Mouse (Mus musculus): ENCODE measurements around the gene Ifi27. TPM values are rescaled to one million over a fixed set of nuclear protein-coding genes. Genes with fewer than 3 reads are reported as not detected.
A peak's percentile ranks its signal among the peaks of the same experiment; 100 is the strongest.

Ifi27 gene
- polyA plus RNA-seq, 1 experiment: 118 TPM

DNA sequence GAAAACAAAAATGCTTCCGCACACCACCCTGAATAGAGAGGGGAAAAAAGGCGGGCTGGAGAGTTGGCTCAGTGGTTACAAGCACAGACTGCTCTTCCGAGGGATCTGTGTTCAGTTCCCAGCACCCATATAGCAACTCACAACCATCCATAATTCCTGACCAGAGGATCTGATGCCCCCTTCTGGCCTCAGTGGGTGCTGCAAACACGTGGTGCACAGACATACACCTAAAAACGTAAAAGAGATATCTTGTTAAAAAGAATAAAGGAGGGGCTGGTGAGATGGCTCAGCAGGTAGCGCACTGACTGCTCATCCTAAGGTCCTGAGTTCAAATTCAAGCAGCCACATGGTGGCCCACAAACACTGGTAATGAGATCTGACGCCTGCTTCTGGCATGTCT is 7.3 kb upstream of the Ifi27 start:
- Histone ChIP-seq H3K79me2 (ENCODE audit: control insufficient read depth, insufficient read depth) (peaks cover 38% of the 10 kb centered on the region), H3K4me3 (no peak overlapping the region), H3ac (ENCODE audit: control insufficient read depth, insufficient read length) (no peak overlapping the region), H3K4me2 (ENCODE audit: low read depth) (no peak overlapping the region), H3K36me3 (ENCODE audit: control insufficient read depth, insufficient read depth) (peaks cover 9% of the 10 kb centered on the region), H3K27me3 (ENCODE audit: control insufficient read depth, insufficient read depth, insufficient read length) (no peaks in the 10 kb centered on the region)
- no peak for TF ChIP-seq TCF12 (IDR thresholded peaks at IDR 0.05; ENCODE audit: insufficient read depth, poor library complexity, severe bottlenecking)
- no peak for TF ChIP-seq POLR2AphosphoS2 (IDR thresholded peaks at IDR 0.05; ENCODE audit: insufficient read length, low read depth)
- TF ChIP-seq SRF (IDR thresholded peaks at IDR 0.05; ENCODE audit: control insufficient read depth, insufficient read length, low read depth): no peak
- no peak for TF ChIP-seq REST (IDR thresholded peaks at IDR 0.05; ENCODE audit: insufficient read depth, insufficient read length)
- no peak for TF ChIP-seq MYOG (IDR thresholded peaks at IDR 0.05; ENCODE audit: control insufficient read depth in 1 of 3, insufficient read depth in 1 of 3, insufficient read length in 2 of 3, low read depth in 2 of 3)
- TF ChIP-seq E2F4 (IDR thresholded peaks at IDR 0.05; ENCODE audit: insufficient read depth): no peak
- no peak for TF ChIP-seq MYOD1 (IDR thresholded peaks at IDR 0.05; ENCODE audit: control insufficient read depth in 1 of 3, insufficient read length in 2 of 3, low read depth in 2 of 3)
- TF ChIP-seq USF1 (IDR thresholded peaks at IDR 0.05; ENCODE audit: low read depth): no peak
- TF ChIP-seq CEBPB (IDR thresholded peaks at IDR 0.05; ENCODE audit: insufficient read depth, poor library complexity, severe bottlenecking): no peak
- no peak for TF ChIP-seq POLR2A (IDR thresholded peaks at IDR 0.05; ENCODE audit: insufficient read length, low read depth)
- TF ChIP-seq MAX (IDR thresholded peaks at IDR 0.05; ENCODE audit: low read depth): no peak
- no peak for TF ChIP-seq TCF3 (IDR thresholded peaks at IDR 0.05; ENCODE audit: insufficient read length, low read depth)

DNA sequence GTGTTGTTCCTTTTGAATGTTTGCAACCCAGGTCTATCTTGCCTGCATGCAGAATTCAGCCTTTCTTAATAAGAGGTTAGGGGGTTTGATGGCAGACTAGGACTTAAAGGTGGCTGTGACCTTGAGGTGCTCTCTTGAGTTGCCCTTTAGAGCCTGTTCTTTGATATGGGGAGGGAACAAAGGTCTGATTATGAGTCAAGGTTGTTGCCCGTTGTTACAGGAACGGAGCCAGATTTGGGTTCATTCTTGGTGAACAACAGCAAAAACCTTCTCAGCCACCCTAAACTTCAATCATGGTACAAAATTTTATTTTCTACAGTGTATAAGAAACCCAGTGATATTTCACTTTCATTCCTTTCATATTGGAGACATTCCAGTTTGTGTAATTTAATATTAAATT is 581 bp upstream of the Ifi27 start:
- TF ChIP-seq SRF (IDR thresholded peaks at IDR 0.05; ENCODE audit: control insufficient read depth, insufficient read length, low read depth) (no peak), CEBPB (IDR thresholded peaks at IDR 0.05; ENCODE audit: insufficient read depth, poor library complexity, severe bottlenecking) (no peak), MYOD1 (IDR thresholded peaks at IDR 0.05; ENCODE audit: control insufficient read depth in 1 of 3, insufficient read length in 2 of 3, low read depth in 2 of 3) (no peak), POLR2A (IDR thresholded peaks at IDR 0.05; ENCODE audit: insufficient read length, low read depth) (no peak), MAX (IDR thresholded peaks at IDR 0.05; ENCODE audit: low read depth) (no peak), REST (IDR thresholded peaks at IDR 0.05; ENCODE audit: insufficient read depth, insufficient read length) (no peak), POLR2AphosphoS2 (IDR thresholded peaks at IDR 0.05; ENCODE audit: insufficient read length, low read depth) (no peak), TCF12 (IDR thresholded peaks at IDR 0.05; ENCODE audit: insufficient read depth, poor library complexity, severe bottlenecking) (no peak), E2F4 (IDR thresholded peaks at IDR 0.05; ENCODE audit: insufficient read depth) (no peak), MYOG (IDR thresholded peaks at IDR 0.05; ENCODE audit: control insufficient read depth in 1 of 3, insufficient read depth in 1 of 3, insufficient read length in 2 of 3, low read depth in 2 of 3) (no peak), TCF3 (IDR thresholded peaks at IDR 0.05; ENCODE audit: insufficient read length, low read depth) (no peak), USF1 (IDR thresholded peaks at IDR 0.05; ENCODE audit: low read depth) (no peak)
- H3K27me3 ChIP-seq (ENCODE audit: control insufficient read depth, insufficient read depth, insufficient read length): no peaks in the 10 kb centered on the region
- peak overlapping the region; percentile 32 for H3K4me3 ChIP-seq

DNA sequence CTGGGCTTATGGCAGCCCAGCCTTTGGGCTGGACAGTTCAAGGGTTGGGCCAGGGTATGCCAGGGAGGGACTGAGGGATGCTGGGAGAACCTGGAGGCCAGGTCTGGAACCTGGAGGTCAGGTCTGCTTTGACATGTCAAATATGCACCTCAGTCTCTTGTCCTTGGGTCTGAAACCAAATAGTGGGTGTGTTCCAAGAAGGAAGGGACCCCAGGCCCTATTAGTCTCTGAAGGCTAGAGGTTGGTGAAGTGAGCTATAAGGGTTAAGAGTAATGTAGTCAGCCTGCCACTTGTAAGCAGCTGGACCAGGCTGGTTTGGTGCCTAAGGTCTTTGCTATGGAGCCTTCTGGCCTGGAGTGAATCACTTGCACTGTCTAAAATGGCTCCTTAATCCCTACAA is 850 bp downstream of the Ifi27 start:
- Histone ChIP-seq H3K27me3 (ENCODE audit: control insufficient read depth, insufficient read depth, insufficient read length) (no peaks in the 10 kb centered on the region), H3ac (ENCODE audit: control insufficient read depth, insufficient read length) (no peak overlapping the region), H3K4me2 (ENCODE audit: low read depth) (peak overlapping the region; percentile 81), H3K36me3 (ENCODE audit: control insufficient read depth, insufficient read depth) (no peaks in the 10 kb centered on the region), H3K79me2 (ENCODE audit: control insufficient read depth, insufficient read depth) (peaks cover 4% of the 10 kb centered on the region), H3K4me3 (peak overlapping the region; percentile 32)
- no peak for TF ChIP-seq REST (IDR thresholded peaks at IDR 0.05; ENCODE audit: insufficient read depth, insufficient read length)
- TF ChIP-seq TCF3 (IDR thresholded peaks at IDR 0.05; ENCODE audit: insufficient read length, low read depth): no peak
- TF ChIP-seq CEBPB (IDR thresholded peaks at IDR 0.05; ENCODE audit: insufficient read depth, poor library complexity, severe bottlenecking): no peak
- no peak for TF ChIP-seq TCF12 (IDR thresholded peaks at IDR 0.05; ENCODE audit: insufficient read depth, poor library complexity, severe bottlenecking)
- no peak for TF ChIP-seq MYOG (IDR thresholded peaks at IDR 0.05; ENCODE audit: control insufficient read depth in 1 of 3, insufficient read depth in 1 of 3, insufficient read length in 2 of 3, low read depth in 2 of 3)

More for the DNA sequence above, 581 bp upstream of the Ifi27 start:
- Histone ChIP-seq H3ac (ENCODE audit: control insufficient read depth, insufficient read length) (no peak overlapping the region), H3K4me2 (ENCODE audit: low read depth) (peak overlapping the region; percentile 72), H3K36me3 (ENCODE audit: control insufficient read depth, insufficient read depth) (no peaks in the 10 kb centered on the region), H3K79me2 (ENCODE audit: control insufficient read depth, insufficient read depth) (peaks cover 4% of the 10 kb centered on the region)

DNA sequence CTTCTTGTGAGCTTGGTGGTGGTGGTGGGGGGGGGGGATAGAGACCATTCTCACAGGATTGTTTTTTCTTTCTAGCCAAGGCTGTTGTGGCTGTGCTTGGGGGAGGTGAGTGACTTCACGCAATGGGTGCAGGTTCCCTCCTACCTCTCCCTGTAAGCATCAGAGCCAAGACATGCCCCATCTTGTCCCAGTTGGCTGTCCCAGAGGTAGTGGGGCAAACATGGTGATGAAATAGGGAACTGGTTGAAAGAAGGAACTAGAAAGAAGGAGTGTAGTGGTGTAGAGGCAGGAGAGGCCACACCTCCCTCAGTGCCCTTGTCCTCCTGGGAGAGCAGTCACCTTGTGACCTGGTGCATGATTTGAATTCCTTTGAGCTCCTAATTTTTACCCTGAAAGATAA is 3.6 kb downstream of the Ifi27 start:
- Histone ChIP-seq H3ac (ENCODE audit: control insufficient read depth, insufficient read length) (no peak overlapping the region), H3K4me3 (no peak overlapping the region), H3K79me2 (ENCODE audit: control insufficient read depth, insufficient read depth) (peaks cover 4% of the 10 kb centered on the region), H3K36me3 (ENCODE audit: control insufficient read depth, insufficient read depth) (peaks cover 5% of the 10 kb centered on the region), H3K4me2 (ENCODE audit: low read depth) (no peak overlapping the region), H3K27me3 (ENCODE audit: control insufficient read depth, insufficient read depth, insufficient read length) (no peaks in the 10 kb centered on the region)
- TF ChIP-seq USF1 (IDR thresholded peaks at IDR 0.05; ENCODE audit: low read depth) (no peak), MYOG (IDR thresholded peaks at IDR 0.05; ENCODE audit: control insufficient read depth in 1 of 3, insufficient read depth in 1 of 3, insufficient read length in 2 of 3, low read depth in 2 of 3) (no peak), POLR2AphosphoS2 (IDR thresholded peaks at IDR 0.05; ENCODE audit: insufficient read length, low read depth) (no peak), MAX (IDR thresholded peaks at IDR 0.05; ENCODE audit: low read depth) (no peak), POLR2A (IDR thresholded peaks at IDR 0.05; ENCODE audit: insufficient read length, low read depth) (no peak), SRF (IDR thresholded peaks at IDR 0.05; ENCODE audit: control insufficient read depth, insufficient read length, low read depth) (no peak), MYOD1 (IDR thresholded peaks at IDR 0.05; ENCODE audit: control insufficient read depth in 1 of 3, insufficient read length in 2 of 3, low read depth in 2 of 3) (no peak), TCF12 (IDR thresholded peaks at IDR 0.05; ENCODE audit: insufficient read depth, poor library complexity, severe bottlenecking) (no peak), REST (IDR thresholded peaks at IDR 0.05; ENCODE audit: insufficient read depth, insufficient read length) (no peak), CEBPB (IDR thresholded peaks at IDR 0.05; ENCODE audit: insufficient read depth, poor library complexity, severe bottlenecking) (no peak), E2F4 (IDR thresholded peaks at IDR 0.05; ENCODE audit: insufficient read depth) (no peak), TCF3 (IDR thresholded peaks at IDR 0.05; ENCODE audit: insufficient read length, low read depth) (no peak)

Data from myocyte (in vitro differentiated cells).